Mouse (Mus musculus): Measurements from ENCODE around the gene Ergic2. TPM values are rescaled to one million over a fixed set of nuclear protein-coding genes. Genes with fewer than 3 reads are reported as not detected.

Gene Ergic2
- total and polyA plus RNA-seq, 3 experiments, result 31.4 to 61.0 (median 60.0) TPM

GRCm38 (mm10) chr6:148207522-148207921 is 4.7 kb downstream of the Ergic2 start:
- TF ChIP-seq POLR2A (IDR thresholded peaks at IDR 0.05; ENCODE audit: insufficient read depth, low read depth, low read length) (no peak), EP300 (IDR thresholded peaks at IDR 0.05; ENCODE audit: insufficient read depth, low read depth, low read length) (no peak), CTCF (IDR thresholded peaks at IDR 0.05) (no peak)
- intact Hi-C loops (cut with DNase I), result no loop called here
- 46% methylated on average over 1 of the region's 1 CpGs for WGBS
- Histone ChIP-seq H3K36me3 (ENCODE audit: control insufficient read depth, insufficient read depth, low read length) (peaks cover 2% of the 10 kb centered on the region; the same call in 1 of the 2 replicates), H3K4me3 (no peak overlapping the region), H3K9ac (ENCODE audit: low read depth, low read length) (no peak overlapping the region), H3K27ac (no peak overlapping the region), H3K27me3 (ENCODE audit: control insufficient read depth, insufficient read depth, low read length) (no peaks in the 10 kb centered on the region), H3K79me2 (replicated peaks; ENCODE audit: control insufficient read depth, insufficient read depth, low read length) (peaks cover 6% of the 10 kb centered on the region), H3K4me1 (ENCODE audit: control insufficient read depth, insufficient read depth, low read length) (peaks cover 1% of the 10 kb centered on the region)
- no peak for DNase-seq

GRCm38 (mm10) chr6:148205134-148205533 is 7.0 kb downstream of the Ergic2 start:
- Histone ChIP-seq H3K4me1 (ENCODE audit: control insufficient read depth, insufficient read depth, low read length) (no peaks in the 10 kb centered on the region), H3K9ac (ENCODE audit: low read depth, low read length) (no peak overlapping the region), H3K27me3 (ENCODE audit: control insufficient read depth, insufficient read depth, low read length) (no peaks in the 10 kb centered on the region), H3K4me3 (no peak overlapping the region), H3K79me2 (replicated peaks; ENCODE audit: control insufficient read depth, insufficient read depth, low read length) (peaks cover 4% of the 10 kb centered on the region), H3K27ac (no peak overlapping the region), H3K36me3 (ENCODE audit: control insufficient read depth, insufficient read depth, low read length) (peaks cover 2% of the 10 kb centered on the region; the same call in 1 of the 2 replicates)
- 72% methylated on average over 1 of the region's 1 CpGs for WGBS
- TF ChIP-seq CTCF (IDR thresholded peaks at IDR 0.05), result no peak
- TF ChIP-seq POLR2A (IDR thresholded peaks at IDR 0.05; ENCODE audit: insufficient read depth, low read depth, low read length), result no peak
- TF ChIP-seq EP300 (IDR thresholded peaks at IDR 0.05; ENCODE audit: insufficient read depth, low read depth, low read length), result no peak
- no peak for DNase-seq
- intact Hi-C loops (cut with DNase I), result no loop called here

- TF ChIP-seq POLR2A (IDR thresholded peaks at IDR 0.05; ENCODE audit: insufficient read depth, low read depth, low read length) (no peak), CTCF (IDR thresholded peaks at IDR 0.05) (no peak), EP300 (IDR thresholded peaks at IDR 0.05; ENCODE audit: insufficient read depth, low read depth, low read length) (no peak)
- 93% methylated on average over 3 of the region's 3 CpGs for WGBS
- Histone ChIP-seq H3K4me1 (ENCODE audit: control insufficient read depth, insufficient read depth, low read length) (no peaks in the 10 kb centered on the region), H3K79me2 (replicated peaks; ENCODE audit: control insufficient read depth, insufficient read depth, low read length) (no peaks in the 10 kb centered on the region; the same call in 1 of the 2 replicates), H3K4me3 (no peak overlapping the region), H3K9ac (ENCODE audit: low read depth, low read length) (no peak overlapping the region), H3K36me3 (ENCODE audit: control insufficient read depth, insufficient read depth, low read length) (peaks cover 2% of the 10 kb centered on the region; the same call in 1 of the 2 replicates), H3K27me3 (ENCODE audit: control insufficient read depth, insufficient read depth, low read length) (no peaks in the 10 kb centered on the region), H3K27ac (no peak overlapping the region)
- intact Hi-C loops (cut with DNase I), result no loop called here
- DNase-seq, result no peak
Observed at GRCm38 (mm10) chr6:148199729-148200128, 12.4 kb downstream of the Ergic2 start.

- intact Hi-C loops (cut with DNase I), result no loop called here
- peaks cover 2% of the 10 kb centered on the region; the same call in 1 of the 2 replicates for H3K36me3 ChIP-seq (ENCODE audit: control insufficient read depth, insufficient read depth, low read length)
- WGBS, result 91% methylated on average over 2 of the region's 2 CpGs
Observed at GRCm38 (mm10) chr6:148199177-148199576, 13.0 kb downstream of the Ergic2 start.

GRCm38 (mm10) chr6:148193972-148194701 is 18.0 kb downstream of the Ergic2 start:
- H3K27me3 ChIP-seq (ENCODE audit: control insufficient read depth, insufficient read depth, low read length), result no peaks in the 10 kb centered on the region
- no peaks in the 10 kb centered on the region for H3K79me2 ChIP-seq (replicated peaks; ENCODE audit: control insufficient read depth, insufficient read depth, low read length)
- H3K36me3 ChIP-seq (ENCODE audit: control insufficient read depth, insufficient read depth, low read length), result peaks cover 3% of the 10 kb centered on the region; the same call in 1 of the 2 replicates
- WGBS, result 71% methylated on average over 6 of the region's 6 CpGs
- intact Hi-C loops (cut with DNase I), result no loop called here
- no peak for DNase-seq
- H3K4me1 ChIP-seq (ENCODE audit: control insufficient read depth, insufficient read depth, low read length), result no peaks in the 10 kb centered on the region
- no peak overlapping the region for H3K4me3 ChIP-seq
- no peak overlapping the region for H3K27ac ChIP-seq
- TF ChIP-seq EP300 (IDR thresholded peaks at IDR 0.05; ENCODE audit: insufficient read depth, low read depth, low read length) (no peak), POLR2A (IDR thresholded peaks at IDR 0.05; ENCODE audit: insufficient read depth, low read depth, low read length) (no peak), CTCF (IDR thresholded peaks at IDR 0.05) (no peak)
- H3K9ac ChIP-seq (ENCODE audit: low read depth, low read length), result no peak overlapping the region

More at GRCm38 (mm10) chr6:148199177-148199576, 13.0 kb downstream of the Ergic2 start:
- H3K27ac ChIP-seq, result no peak overlapping the region
- no peaks in the 10 kb centered on the region; the same call in 1 of the 2 replicates for H3K79me2 ChIP-seq (replicated peaks; ENCODE audit: control insufficient read depth, insufficient read depth, low read length)
- no peaks in the 10 kb centered on the region for H3K27me3 ChIP-seq (ENCODE audit: control insufficient read depth, insufficient read depth, low read length)
- no peak for TF ChIP-seq EP300 (IDR thresholded peaks at IDR 0.05; ENCODE audit: insufficient read depth, low read depth, low read length)
- no peak for TF ChIP-seq CTCF (IDR thresholded peaks at IDR 0.05)
- no peaks in the 10 kb centered on the region for H3K4me1 ChIP-seq (ENCODE audit: control insufficient read depth, insufficient read depth, low read length)
- no peak overlapping the region for H3K4me3 ChIP-seq
- H3K9ac ChIP-seq (ENCODE audit: low read depth, low read length), result no peak overlapping the region
- DNase-seq, result no peak

- Histone ChIP-seq H3K4me1 (ENCODE audit: control insufficient read depth, insufficient read depth, low read length) (no peaks in the 10 kb centered on the region), H3K4me3 (no peak overlapping the region), H3K9ac (ENCODE audit: low read depth, low read length) (no peak overlapping the region), H3K36me3 (ENCODE audit: control insufficient read depth, insufficient read depth, low read length) (no peaks in the 10 kb centered on the region; the same call in 1 of the 2 replicates), H3K27me3 (ENCODE audit: control insufficient read depth, insufficient read depth, low read length) (no peaks in the 10 kb centered on the region), H3K27ac (no peak overlapping the region), H3K79me2 (replicated peaks; ENCODE audit: control insufficient read depth, insufficient read depth, low read length) (no peaks in the 10 kb centered on the region)
- WGBS, result 98% methylated on average over 1 of the region's 1 CpGs
- intact Hi-C loops (cut with DNase I), result no loop called here
- no peak for TF ChIP-seq POLR2A (IDR thresholded peaks at IDR 0.05; ENCODE audit: insufficient read depth, low read depth, low read length)
- no peak for TF ChIP-seq CTCF (IDR thresholded peaks at IDR 0.05)
- TF ChIP-seq EP300 (IDR thresholded peaks at IDR 0.05; ENCODE audit: insufficient read depth, low read depth, low read length), result no peak
- DNase-seq, result no peak
Observed at GRCm38 (mm10) chr6:148185694-148186093, 26.5 kb downstream of the Ergic2 start.
